Mouse (Mus musculus): ENCODE measurements around the gene Dnah11.

DNA sequence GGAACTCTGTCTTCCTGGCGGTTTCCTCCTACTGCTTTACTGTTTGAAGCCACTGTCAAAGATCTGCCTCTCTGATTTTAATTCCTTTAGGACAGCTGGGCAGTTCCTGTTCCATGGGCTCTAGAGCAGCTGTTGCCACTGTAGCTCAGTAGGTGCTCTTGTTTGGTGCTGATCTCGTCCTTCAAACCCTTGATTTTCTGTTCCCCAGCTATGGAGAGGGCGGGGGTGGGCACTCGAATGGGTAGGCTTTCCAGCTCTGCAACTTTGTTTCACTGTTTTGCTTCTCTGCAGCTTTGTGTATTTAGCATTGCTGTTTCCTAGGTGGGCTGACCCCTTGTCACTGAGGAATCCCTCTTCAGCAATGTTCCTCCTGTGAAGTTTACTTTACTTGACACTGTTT lies 34.1 kb downstream of the Dnah11 start:
- no peak for TF ChIP-seq POLR2A (IDR thresholded peaks at IDR 0.05; ENCODE audit: insufficient read depth, low read depth, low read length)
- no peak for TF ChIP-seq CTCF (IDR thresholded peaks at IDR 0.05; ENCODE audit: insufficient read depth, low read depth, low read length)

Data from olfactory bulb, adult 2 months (tissue).